Mouse (Mus musculus): ENCODE data around the gene St6galnac1. TPM values are rescaled to one million over a fixed set of nuclear protein-coding genes. Genes with fewer than 3 reads are reported as not detected.

St6galnac1 gene
- polyA plus RNA-seq, 1 experiment from 2014 or later, result not detected

DNA sequence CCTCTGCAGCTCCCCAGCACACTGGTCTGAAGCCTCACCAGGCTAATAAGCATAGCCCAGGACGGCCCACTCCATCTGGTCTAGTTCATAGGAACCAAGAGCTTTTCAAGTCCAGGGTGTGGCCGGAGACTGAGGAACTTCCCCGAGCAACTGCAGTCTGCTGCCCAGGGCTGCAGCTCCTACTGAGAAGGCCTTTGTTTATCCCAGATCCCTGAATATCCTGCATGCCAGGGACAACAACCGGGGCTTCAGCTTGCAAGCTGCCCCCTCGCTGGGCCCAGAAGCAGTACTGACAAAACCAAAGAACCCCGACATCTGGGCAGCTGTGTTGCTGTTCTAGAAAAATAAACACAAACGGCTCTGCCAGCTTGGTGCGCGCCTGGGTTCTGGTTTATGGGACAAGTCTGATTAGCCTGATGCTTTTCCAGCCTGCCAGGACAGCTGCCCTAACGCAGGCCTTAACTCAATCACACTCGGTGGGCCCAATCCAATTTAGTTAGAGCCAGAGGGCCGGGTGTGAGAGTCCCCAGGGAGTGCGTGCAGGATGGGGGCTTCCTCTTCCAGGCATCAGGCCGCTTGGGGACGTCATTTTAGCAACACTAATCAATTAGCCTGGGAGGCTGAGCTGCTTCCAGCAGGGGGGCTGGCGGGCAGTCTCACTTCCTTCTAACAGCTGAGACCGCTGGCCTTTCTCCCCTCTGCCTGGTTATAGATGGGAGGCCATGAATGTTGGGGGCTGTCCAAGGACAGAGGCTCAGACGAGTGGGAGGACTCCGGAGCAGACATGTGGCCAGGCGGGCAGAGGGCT lies 39.0 kb upstream of the St6galnac1 start:
- WGBS, result 4% methylated on average over 20 of the region's 20 CpGs
- 0 out of 2 replicates have a peak, but pooled peaks have one; percentile 10 for ATAC-seq (ENCODE audit: low FRiP score)
- Histone ChIP-seq H3K9ac (peak overlapping the region; percentile 33; the same call in 1 of the 2 replicates), H3K27ac (peak overlapping the region; percentile 90), H3K36me3 (replicated peaks) (no peaks in the 10 kb centered on the region), H3K4me2 (peak overlapping the region; percentile 15), H3K4me3 (replicated peaks) (no peak overlapping the region), H3K4me1 (peaks cover 64% of the 10 kb centered on the region), H3K9me3 (no peaks in the 10 kb centered on the region), H3K27me3 (peaks cover 6% of the 10 kb centered on the region; the same call in 1 of the 2 replicates)

DNA sequence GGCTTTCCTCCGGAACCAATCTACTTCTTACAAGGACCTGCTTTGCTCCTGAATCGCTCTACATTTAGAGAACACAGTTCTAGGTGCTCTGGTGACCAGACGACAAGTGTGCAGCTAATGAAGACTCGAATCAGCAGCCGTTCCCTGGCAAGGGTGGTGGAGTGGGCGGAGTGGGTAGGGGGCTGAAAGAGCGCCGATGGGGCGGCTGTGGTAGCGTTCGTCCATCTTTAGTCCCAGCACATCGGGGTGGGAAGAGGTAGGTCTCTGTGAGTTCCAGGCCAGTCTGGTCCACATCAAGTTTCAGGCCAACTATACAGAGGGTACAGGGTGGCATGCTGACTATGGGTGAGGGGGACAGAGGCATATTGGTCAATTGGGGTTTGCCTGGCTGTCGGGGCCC lies 38.3 kb upstream of the St6galnac1 start:
- Histone ChIP-seq H3K27me3 (peaks cover 6% of the 10 kb centered on the region; the same call in 1 of the 2 replicates), H3K4me1 (peaks cover 68% of the 10 kb centered on the region), H3K4me3 (replicated peaks) (no peak overlapping the region)

DNA sequence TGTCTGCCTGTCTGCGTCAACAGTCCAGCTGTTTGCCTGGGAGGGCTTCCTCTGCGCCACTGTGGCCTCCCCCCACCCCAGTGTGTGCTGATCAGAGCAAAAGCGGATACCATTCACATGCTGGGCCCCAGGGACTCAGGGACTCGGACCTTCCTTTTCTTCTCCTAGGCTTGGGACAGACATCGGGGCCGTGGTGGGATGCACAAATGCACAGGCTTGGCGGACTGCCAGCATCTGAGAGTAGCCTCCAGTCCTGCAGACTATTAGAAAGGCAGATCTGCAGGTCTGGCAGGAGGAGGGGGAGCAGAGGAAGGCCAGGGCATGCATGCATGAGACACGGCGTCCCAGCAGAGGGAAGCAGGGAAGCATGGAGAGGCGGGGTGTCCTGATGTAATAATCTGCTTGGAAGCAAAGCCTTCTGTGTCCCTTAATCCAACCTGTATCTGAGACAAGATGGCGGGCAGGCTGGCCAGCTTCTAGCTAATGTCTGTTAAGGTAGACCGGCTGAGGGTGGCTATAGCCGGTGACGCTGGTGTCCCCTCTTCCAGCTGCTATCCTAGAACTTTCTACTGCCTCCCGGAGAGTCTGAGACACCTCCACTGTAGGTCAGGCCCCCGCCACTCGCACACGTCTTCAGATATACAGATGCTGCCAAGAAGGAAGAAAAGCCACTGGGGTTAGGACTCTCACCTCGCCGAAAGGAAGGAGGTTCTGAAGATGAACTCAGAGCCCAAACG lies 37.7 kb upstream of the St6galnac1 start:
- Histone ChIP-seq H3K36me3 (replicated peaks) (no peaks in the 10 kb centered on the region), H3K4me1 (peaks cover 73% of the 10 kb centered on the region), H3K4me3 (replicated peaks) (0 out of 2 replicates have a peak overlapping the region, but pooled peaks have one; percentile 3), H3K27ac (peak overlapping the region; percentile 90), H3K4me2 (peak overlapping the region; percentile 30), H3K27me3 (peaks cover 6% of the 10 kb centered on the region; the same call in 1 of the 2 replicates), H3K9ac (no peak overlapping the region), H3K9me3 (no peaks in the 10 kb centered on the region)
- 45% methylated on average over 21 of the region's 21 CpGs for WGBS
- peak; percentile 39 for ATAC-seq (ENCODE audit: low FRiP score)

More for the DNA sequence above, 38.3 kb upstream of the St6galnac1 start:
- ATAC-seq (ENCODE audit: low FRiP score), result no peak
- H3K27ac ChIP-seq, result peak overlapping the region; percentile 90
- H3K9me3 ChIP-seq, result no peaks in the 10 kb centered on the region
- H3K36me3 ChIP-seq (replicated peaks), result no peaks in the 10 kb centered on the region
- no peak overlapping the region for H3K9ac ChIP-seq
- H3K4me2 ChIP-seq, result peak overlapping the region; percentile 30
- WGBS, result 71% methylated on average over 13 of the region's 13 CpGs

- peaks cover 74% of the 10 kb centered on the region for H3K4me1 ChIP-seq
- peak overlapping the region; percentile 64 for H3K4me2 ChIP-seq
- no peaks in the 10 kb centered on the region for H3K36me3 ChIP-seq (replicated peaks)
- H3K27ac ChIP-seq, result peak overlapping the region; percentile 95
- peak; percentile 89 for ATAC-seq (ENCODE audit: low FRiP score)
- H3K9ac ChIP-seq, result peak overlapping the region; percentile 55
- peaks cover 6% of the 10 kb centered on the region; the same call in 1 of the 2 replicates for H3K27me3 ChIP-seq
- peak overlapping the region; percentile 33 for H3K4me3 ChIP-seq (replicated peaks)
- WGBS, result 4% methylated on average over 29 of the region's 32 CpGs
- H3K9me3 ChIP-seq, result no peaks in the 10 kb centered on the region
These were observed 35.9 kb upstream of the St6galnac1 start for GRCm38 (mm10) chr11:116810983-116811901.

- no peaks in the 10 kb centered on the region for H3K9me3 ChIP-seq
- H3K9ac ChIP-seq, result peak overlapping the region; percentile 55
- peak overlapping the region; percentile 95 for H3K27ac ChIP-seq
- no peak overlapping the region for H3K4me3 ChIP-seq (replicated peaks)
- H3K4me1 ChIP-seq, result peaks cover 67% of the 10 kb centered on the region
- peaks cover 6% of the 10 kb centered on the region; the same call in 1 of the 2 replicates for H3K27me3 ChIP-seq
- 46% methylated on average over 11 of the region's 11 CpGs for WGBS
- H3K4me2 ChIP-seq, result peak overlapping the region; percentile 64
- ATAC-seq (ENCODE audit: low FRiP score), result no peak
- H3K36me3 ChIP-seq (replicated peaks), result no peaks in the 10 kb centered on the region
These were observed 35.2 kb upstream of the St6galnac1 start for GRCm38 (mm10) chr11:116810528-116810927.

- ATAC-seq (ENCODE audit: low FRiP score), result no peak
- Histone ChIP-seq H3K27ac (peak overlapping the region; percentile 21; the same call in 1 of the 2 replicates), H3K4me3 (replicated peaks) (no peak overlapping the region), H3K9ac (no peak overlapping the region), H3K27me3 (peaks cover 6% of the 10 kb centered on the region; the same call in 1 of the 2 replicates), H3K9me3 (no peaks in the 10 kb centered on the region), H3K36me3 (replicated peaks) (no peaks in the 10 kb centered on the region), H3K4me2 (no peak overlapping the region), H3K4me1 (peaks cover 58% of the 10 kb centered on the region)
- 86% methylated on average over 8 of the region's 8 CpGs for whole genome bisulfite sequencing
These were observed 34.2 kb upstream of the St6galnac1 start for GRCm38 (mm10) chr11:116809520-116809919.

DNA sequence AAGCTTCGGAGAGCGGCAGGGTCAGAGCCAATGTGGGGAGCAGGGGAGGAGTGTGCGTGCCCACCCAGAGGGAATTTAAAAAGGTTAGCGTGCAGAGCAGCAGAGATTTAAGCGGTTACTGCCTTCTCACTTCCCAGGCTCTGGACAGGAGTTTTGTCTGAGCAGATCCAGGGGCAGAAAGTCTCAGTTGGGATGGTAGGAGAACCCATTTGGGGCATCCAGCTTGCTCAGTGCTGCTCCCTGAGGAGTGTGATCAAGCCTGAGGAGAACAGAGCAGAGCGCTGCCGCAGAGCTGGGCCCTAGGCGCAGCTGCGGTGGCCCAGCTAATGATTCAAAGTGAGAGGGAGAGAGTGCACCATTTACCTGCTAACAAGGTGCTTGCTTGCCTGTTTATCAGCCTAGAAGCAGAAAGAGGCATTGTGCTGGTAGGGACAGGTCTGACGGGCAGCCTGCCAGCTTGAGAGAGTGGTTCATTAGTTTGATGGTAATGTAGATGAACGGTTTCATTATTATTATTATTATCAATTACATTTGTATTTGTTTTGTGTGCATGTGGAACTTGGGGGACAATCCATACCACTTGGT lies 33.6 kb upstream of the St6galnac1 start:
- Histone ChIP-seq H3K4me1 (peaks cover 52% of the 10 kb centered on the region), H3K9me3 (no peaks in the 10 kb centered on the region), H3K4me2 (no peak overlapping the region)

DNA sequence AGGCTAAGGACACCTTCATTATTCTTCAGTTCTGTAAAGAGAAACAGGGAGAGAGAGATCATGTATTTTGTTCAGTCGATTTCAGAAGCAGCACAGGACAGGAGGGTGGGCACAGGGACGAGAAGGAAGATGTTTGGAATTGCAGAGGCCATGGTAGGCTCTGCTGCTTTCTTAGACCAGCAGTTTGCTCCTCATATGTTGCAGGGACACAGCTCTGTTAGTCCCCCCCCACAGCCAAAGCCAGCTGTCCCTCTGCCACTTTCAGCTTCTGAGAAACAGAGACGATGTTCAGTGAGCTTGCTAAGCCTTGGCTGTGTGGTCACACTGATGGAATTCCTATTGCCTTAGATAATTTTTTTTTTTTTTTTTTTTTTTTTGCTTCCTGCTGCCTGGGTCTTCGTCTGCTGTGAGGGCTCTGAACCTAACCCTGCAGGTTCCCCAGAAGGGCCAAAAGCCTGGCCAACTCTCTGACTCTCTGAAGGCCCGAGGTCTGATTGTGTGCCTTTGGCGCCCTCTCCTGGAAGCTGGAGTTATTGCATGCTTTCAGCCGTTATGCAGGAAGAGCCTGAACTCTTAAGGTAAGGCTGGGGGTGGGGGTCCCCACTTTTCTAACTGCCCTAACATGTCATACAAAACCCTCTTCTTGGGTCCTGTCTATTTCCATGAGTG lies 32.8 kb upstream of the St6galnac1 start:
- H3K9me3 ChIP-seq, result no peaks in the 10 kb centered on the region
- peaks cover 44% of the 10 kb centered on the region for H3K4me1 ChIP-seq
- 0 out of 2 replicates have a peak overlapping the region, but pooled peaks have one; percentile 53 for H3K27ac ChIP-seq
- no peak overlapping the region for H3K4me3 ChIP-seq (replicated peaks)
- no peak overlapping the region for H3K4me2 ChIP-seq
- no peak for ATAC-seq (ENCODE audit: low FRiP score)
- no peak overlapping the region for H3K9ac ChIP-seq
- no peaks in the 10 kb centered on the region for H3K36me3 ChIP-seq (replicated peaks)
- 29% methylated on average over 7 of the region's 7 CpGs for WGBS
- H3K27me3 ChIP-seq, result peaks cover 6% of the 10 kb centered on the region; the same call in 1 of the 2 replicates

More for the DNA sequence above, 33.6 kb upstream of the St6galnac1 start:
- no peak overlapping the region for H3K9ac ChIP-seq
- peaks cover 6% of the 10 kb centered on the region; the same call in 1 of the 2 replicates for H3K27me3 ChIP-seq
- no peaks in the 10 kb centered on the region for H3K36me3 ChIP-seq (replicated peaks)
- no peak for ATAC-seq (ENCODE audit: low FRiP score)
- H3K27ac ChIP-seq, result 0 out of 2 replicates have a peak overlapping the region, but pooled peaks have one; percentile 53
- no peak overlapping the region for H3K4me3 ChIP-seq (replicated peaks)
- WGBS, result 74% methylated on average over 11 of the region's 11 CpGs

DNA sequence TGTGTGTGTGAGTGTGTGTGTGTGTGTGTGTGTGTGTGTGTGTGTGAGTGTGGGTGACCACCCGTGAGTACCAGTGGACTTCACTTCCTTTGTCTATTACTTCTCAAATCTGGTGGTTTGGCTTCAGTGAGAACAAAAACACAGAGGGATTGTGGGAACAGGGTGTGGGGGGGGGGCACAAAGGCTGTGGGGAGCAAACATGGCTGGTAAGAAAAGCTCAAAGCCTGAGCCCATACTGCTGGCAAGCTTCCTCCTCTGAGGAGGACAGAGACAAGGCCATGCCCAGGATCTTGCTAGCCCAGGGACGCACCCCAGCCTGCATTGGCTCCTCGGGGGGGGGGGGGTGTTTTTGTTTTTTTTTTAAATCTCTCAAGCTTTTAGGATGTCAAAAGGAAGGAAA lies 32.2 kb upstream of the St6galnac1 start:
- Histone ChIP-seq H3K27me3 (peaks cover 6% of the 10 kb centered on the region; the same call in 1 of the 2 replicates), H3K36me3 (replicated peaks) (no peaks in the 10 kb centered on the region), H3K4me3 (replicated peaks) (no peak overlapping the region), H3K27ac (no peak overlapping the region), H3K4me1 (peaks cover 38% of the 10 kb centered on the region), H3K9ac (no peak overlapping the region), H3K4me2 (no peak overlapping the region), H3K9me3 (no peaks in the 10 kb centered on the region)
- ATAC-seq (ENCODE audit: low FRiP score), result no peak
- 72% methylated on average over 3 of the region's 3 CpGs for WGBS

DNA sequence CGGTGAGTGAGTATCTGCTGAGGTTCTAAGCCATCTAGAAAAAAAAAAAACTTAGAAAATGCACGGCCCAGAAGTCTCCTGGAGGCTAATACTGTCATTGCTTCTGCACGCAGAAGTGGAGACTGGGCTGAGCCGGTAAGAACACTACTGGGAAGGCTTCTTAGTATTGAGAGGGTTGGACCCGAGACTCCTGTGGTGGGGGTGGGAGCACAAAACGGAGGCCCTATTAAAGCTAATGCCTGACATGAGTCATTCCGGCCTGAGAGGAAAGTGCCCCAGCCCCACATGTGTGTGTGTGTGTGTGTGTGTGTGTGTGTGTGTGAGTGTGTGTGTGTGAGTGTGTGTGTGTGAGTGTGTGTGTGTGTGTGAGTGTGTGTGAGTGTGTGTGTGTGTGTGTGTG lies 31.8 kb upstream of the St6galnac1 start:
- Histone ChIP-seq H3K9ac (no peak overlapping the region), H3K4me1 (peaks cover 34% of the 10 kb centered on the region), H3K4me2 (no peak overlapping the region), H3K4me3 (replicated peaks) (no peak overlapping the region), H3K9me3 (no peaks in the 10 kb centered on the region), H3K27ac (no peak overlapping the region), H3K36me3 (replicated peaks) (no peaks in the 10 kb centered on the region), H3K27me3 (peaks cover 6% of the 10 kb centered on the region; the same call in 1 of the 2 replicates)
- WGBS, result 62% methylated on average over 7 of the region's 7 CpGs
- ATAC-seq (ENCODE audit: low FRiP score), result no peak

Data from forebrain, embryonic 12.5 days (tissue).